Mouse (Mus musculus): ENCODE data around the gene Stard13. TPM values are rescaled to one million over a fixed set of nuclear protein-coding genes. Genes with fewer than 3 reads are reported as not detected.
A peak's percentile ranks its signal among the peaks of the same experiment; 100 is the strongest.

Stard13 gene
- polyA plus RNA-seq, 1 experiment from 2014 or later, result 3.7 TPM

DNA sequence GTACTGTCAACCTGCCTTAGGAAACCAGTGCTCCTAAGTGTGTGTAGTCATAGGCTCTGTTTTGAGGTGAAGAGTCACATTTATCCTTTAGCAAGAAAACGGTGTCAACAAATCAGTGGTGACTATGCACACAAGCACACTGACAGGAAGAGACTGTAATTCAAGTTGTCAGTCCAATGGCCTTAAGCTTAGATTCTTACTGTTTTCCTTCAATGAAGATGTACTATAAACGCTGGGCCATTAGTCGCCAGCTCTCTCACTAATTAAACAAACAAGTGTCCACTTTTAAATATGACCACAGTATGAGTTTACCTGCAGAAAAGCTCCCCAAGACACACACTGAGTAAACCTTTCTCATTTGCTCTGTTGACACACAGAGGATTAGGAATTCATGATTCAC lies 44.3 kb downstream of the Stard13 start:
- Histone ChIP-seq H3K27me3 (replicated peaks; ENCODE audit: control insufficient read depth, insufficient read depth, low read length) (no peaks in the 10 kb centered on the region), H3K27ac (ENCODE audit: low read depth, low read length) (no peak overlapping the region), H3K36me3 (ENCODE audit: control insufficient read depth, insufficient read depth) (no peaks in the 10 kb centered on the region), H3K4me3 (ENCODE audit: low read depth, low read length) (peak overlapping the region; percentile 76), H3K9me3 (ENCODE audit: control insufficient read depth) (no peaks in the 10 kb centered on the region), H3K4me1 (replicated peaks; ENCODE audit: control insufficient read depth, insufficient read depth, low read length) (0 out of 2 replicates have a peak, but pooled peaks cover 6% of the 10 kb centered on the region), H3K9ac (ENCODE audit: low read depth, low read length) (peak overlapping the region; percentile 55), H3K4me2 (replicated peaks; ENCODE audit: low read depth) (peak overlapping the region; percentile 93)
- no peak for TF ChIP-seq CTCF (IDR thresholded peaks at IDR 0.05; ENCODE audit: low read depth)
- 13% methylated on average over 3 of the region's 3 CpGs for WGBS
- ATAC-seq, result no peak

DNA sequence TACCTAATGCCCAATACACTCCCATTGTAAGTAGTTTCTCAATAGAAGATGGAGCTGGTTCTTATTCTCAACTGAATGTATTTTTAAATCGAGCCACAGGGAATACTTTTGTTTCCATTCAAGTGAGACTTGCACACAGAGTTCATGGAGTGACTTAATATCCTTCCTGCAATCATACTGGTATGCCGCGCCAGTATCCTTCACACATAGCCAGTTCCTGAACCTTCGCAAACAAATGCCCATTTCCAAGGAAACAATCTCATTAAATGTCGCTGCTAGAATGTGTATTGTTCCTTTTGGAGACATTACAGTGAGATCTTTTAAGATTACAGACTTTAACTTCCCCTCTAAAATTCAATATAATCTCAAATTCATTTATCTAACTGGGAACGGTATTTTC lies 45.0 kb downstream of the Stard13 start:
- H3K4me3 ChIP-seq (ENCODE audit: low read depth, low read length), result 0 out of 2 replicates have a peak overlapping the region, but pooled peaks have one; percentile 76
- no peaks in the 10 kb centered on the region for H3K27me3 ChIP-seq (replicated peaks; ENCODE audit: control insufficient read depth, insufficient read depth, low read length)
- H3K4me2 ChIP-seq (replicated peaks; ENCODE audit: low read depth), result peak overlapping the region; percentile 93
- no peaks in the 10 kb centered on the region for H3K36me3 ChIP-seq (ENCODE audit: control insufficient read depth, insufficient read depth)
- 0 out of 2 replicates have a peak, but pooled peaks cover 6% of the 10 kb centered on the region for H3K4me1 ChIP-seq (replicated peaks; ENCODE audit: control insufficient read depth, insufficient read depth, low read length)
- no peak for TF ChIP-seq CTCF (IDR thresholded peaks at IDR 0.05; ENCODE audit: low read depth)
- H3K9ac ChIP-seq (ENCODE audit: low read depth, low read length), result no peak overlapping the region
- no peak for ATAC-seq
- 75% methylated on average over 6 of the region's 6 CpGs for WGBS
- H3K27ac ChIP-seq (ENCODE audit: low read depth, low read length), result no peak overlapping the region
- H3K9me3 ChIP-seq (ENCODE audit: control insufficient read depth), result no peaks in the 10 kb centered on the region

GRCm38 (mm10) chr5:151187336-151187735 lies 46.3 kb downstream of the Stard13 start:
- 70% methylated on average over 11 of the region's 11 CpGs for whole genome bisulfite sequencing
- H3K27ac ChIP-seq (ENCODE audit: low read depth, low read length), result no peak overlapping the region

DNA sequence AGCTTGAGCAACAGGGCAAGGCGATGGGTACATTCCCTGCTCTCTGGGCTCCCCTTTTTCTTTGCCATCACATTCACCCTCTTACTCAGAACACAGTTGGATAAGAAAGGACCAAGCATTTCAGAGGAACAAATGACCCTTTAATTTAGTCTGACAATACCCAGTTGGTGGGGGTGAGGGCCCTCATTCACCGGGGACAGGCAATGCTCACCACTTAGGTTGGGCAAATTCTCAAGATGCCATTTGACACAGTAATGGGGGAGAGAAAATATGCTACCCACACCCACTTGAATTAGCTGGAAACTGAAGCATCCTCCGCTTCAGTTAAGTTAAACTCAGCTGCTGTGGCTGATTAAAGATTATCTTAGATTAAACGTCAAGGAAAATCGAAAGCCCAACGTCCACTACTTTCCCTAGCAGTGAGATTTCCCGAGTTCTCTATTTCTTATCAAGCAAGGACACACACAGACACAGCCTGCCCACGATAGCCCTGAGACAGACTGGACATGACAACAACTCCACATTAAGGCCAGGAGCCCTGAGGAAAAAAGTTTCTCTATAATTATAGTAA lies 48.3 kb downstream of the Stard13 start:
- ATAC-seq, result no peak
- no peaks in the 10 kb centered on the region for H3K9me3 ChIP-seq (ENCODE audit: control insufficient read depth)

More at GRCm38 (mm10) chr5:151187336-151187735, 46.3 kb downstream of the Stard13 start:
- Histone ChIP-seq H3K9ac (ENCODE audit: low read depth, low read length) (no peak overlapping the region), H3K36me3 (ENCODE audit: control insufficient read depth, insufficient read depth) (no peaks in the 10 kb centered on the region), H3K27me3 (replicated peaks; ENCODE audit: control insufficient read depth, insufficient read depth, low read length) (no peaks in the 10 kb centered on the region), H3K4me3 (ENCODE audit: low read depth, low read length) (no peak overlapping the region), H3K9me3 (ENCODE audit: control insufficient read depth) (no peaks in the 10 kb centered on the region), H3K4me2 (replicated peaks; ENCODE audit: low read depth) (no peak overlapping the region), H3K4me1 (replicated peaks; ENCODE audit: control insufficient read depth, insufficient read depth, low read length) (0 out of 2 replicates have a peak, but pooled peaks cover 6% of the 10 kb centered on the region)
- no peak for ATAC-seq
- no peak for TF ChIP-seq CTCF (IDR thresholded peaks at IDR 0.05; ENCODE audit: low read depth)

DNA sequence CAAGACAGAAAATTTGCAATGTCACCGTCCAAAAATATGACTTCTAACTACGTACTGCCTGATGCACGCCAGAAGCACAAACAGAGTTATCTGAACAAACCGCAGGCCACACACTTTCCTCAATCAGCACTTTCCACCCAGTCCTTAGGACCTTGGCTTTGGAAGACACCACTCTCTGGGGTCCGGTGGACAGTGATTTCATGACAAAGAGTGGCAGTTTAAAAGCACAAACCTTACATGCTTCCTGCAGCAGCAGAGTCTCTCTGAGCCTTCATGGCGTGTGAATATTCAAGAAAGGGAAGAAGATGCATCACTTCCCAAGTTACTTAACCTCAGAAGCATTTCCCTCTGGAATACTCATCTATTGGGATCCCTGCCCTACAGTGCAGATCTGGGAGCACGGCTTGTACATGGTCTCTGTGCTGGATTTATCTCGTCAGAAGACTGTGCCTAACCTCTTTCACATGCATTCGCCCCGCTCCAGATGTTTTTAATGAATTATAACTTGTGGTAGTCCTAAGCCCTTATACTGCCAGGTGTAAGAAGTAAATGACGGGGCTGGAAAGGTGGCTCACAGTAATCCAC lies 49.9 kb downstream of the Stard13 start:
- TF ChIP-seq CTCF (IDR thresholded peaks at IDR 0.05; ENCODE audit: low read depth), result no peak
- Histone ChIP-seq H3K4me2 (replicated peaks; ENCODE audit: low read depth) (no peak overlapping the region), H3K27ac (ENCODE audit: low read depth, low read length) (no peak overlapping the region), H3K4me3 (ENCODE audit: low read depth, low read length) (no peak overlapping the region), H3K9me3 (ENCODE audit: control insufficient read depth) (no peaks in the 10 kb centered on the region), H3K9ac (ENCODE audit: low read depth, low read length) (no peak overlapping the region), H3K27me3 (replicated peaks; ENCODE audit: control insufficient read depth, insufficient read depth, low read length) (no peaks in the 10 kb centered on the region), H3K4me1 (replicated peaks; ENCODE audit: control insufficient read depth, insufficient read depth, low read length) (no peaks in the 10 kb centered on the region), H3K36me3 (ENCODE audit: control insufficient read depth, insufficient read depth) (no peaks in the 10 kb centered on the region)
- no peak for ATAC-seq
- WGBS, result 81% methylated on average over 11 of the region's 11 CpGs

More for the DNA sequence above, 48.3 kb downstream of the Stard13 start:
- Histone ChIP-seq H3K36me3 (ENCODE audit: control insufficient read depth, insufficient read depth) (no peaks in the 10 kb centered on the region), H3K4me2 (replicated peaks; ENCODE audit: low read depth) (no peak overlapping the region), H3K27ac (ENCODE audit: low read depth, low read length) (no peak overlapping the region), H3K4me1 (replicated peaks; ENCODE audit: control insufficient read depth, insufficient read depth, low read length) (0 out of 2 replicates have a peak, but pooled peaks cover 6% of the 10 kb centered on the region), H3K4me3 (ENCODE audit: low read depth, low read length) (no peak overlapping the region), H3K9ac (ENCODE audit: low read depth, low read length) (no peak overlapping the region), H3K27me3 (replicated peaks; ENCODE audit: control insufficient read depth, insufficient read depth, low read length) (no peaks in the 10 kb centered on the region)
- WGBS, result 55% methylated on average over 8 of the region's 8 CpGs
- no peak for TF ChIP-seq CTCF (IDR thresholded peaks at IDR 0.05; ENCODE audit: low read depth)

DNA sequence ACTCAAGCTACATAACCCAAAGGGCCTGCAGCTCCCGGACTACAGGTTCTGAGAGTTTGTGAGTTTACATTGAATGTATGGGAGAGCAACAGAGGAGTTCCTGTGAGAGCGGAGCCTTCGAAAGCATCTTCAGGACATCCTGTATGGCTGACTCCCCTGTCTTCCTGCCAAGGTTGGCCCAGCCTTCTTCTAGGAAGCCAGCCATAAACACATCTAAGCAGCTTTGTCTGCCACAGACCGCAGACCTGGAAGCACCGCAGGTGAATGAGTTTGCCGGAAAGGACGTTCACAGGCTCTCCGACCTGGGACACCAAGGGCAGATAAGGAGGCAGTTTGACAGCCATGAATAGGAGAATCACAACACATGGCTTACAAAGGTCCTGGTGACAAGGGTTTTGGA lies 52.3 kb downstream of the Stard13 start:
- TF ChIP-seq CTCF (IDR thresholded peaks at IDR 0.05; ENCODE audit: low read depth), result no peak
- H3K4me1 ChIP-seq (replicated peaks; ENCODE audit: control insufficient read depth, insufficient read depth, low read length), result no peaks in the 10 kb centered on the region
- H3K9ac ChIP-seq (ENCODE audit: low read depth, low read length), result no peak overlapping the region
- no peak overlapping the region for H3K4me2 ChIP-seq (replicated peaks; ENCODE audit: low read depth)
- H3K9me3 ChIP-seq (ENCODE audit: control insufficient read depth), result no peaks in the 10 kb centered on the region
- no peaks in the 10 kb centered on the region for H3K27me3 ChIP-seq (replicated peaks; ENCODE audit: control insufficient read depth, insufficient read depth, low read length)
- H3K4me3 ChIP-seq (ENCODE audit: low read depth, low read length), result no peak overlapping the region
- WGBS, result 86% methylated on average over 8 of the region's 8 CpGs
- no peaks in the 10 kb centered on the region for H3K36me3 ChIP-seq (ENCODE audit: control insufficient read depth, insufficient read depth)
- no peak overlapping the region for H3K27ac ChIP-seq (ENCODE audit: low read depth, low read length)
- no peak for ATAC-seq

Data from intestine, postnatal 0 days (tissue).